In the genomic region with DNA sequence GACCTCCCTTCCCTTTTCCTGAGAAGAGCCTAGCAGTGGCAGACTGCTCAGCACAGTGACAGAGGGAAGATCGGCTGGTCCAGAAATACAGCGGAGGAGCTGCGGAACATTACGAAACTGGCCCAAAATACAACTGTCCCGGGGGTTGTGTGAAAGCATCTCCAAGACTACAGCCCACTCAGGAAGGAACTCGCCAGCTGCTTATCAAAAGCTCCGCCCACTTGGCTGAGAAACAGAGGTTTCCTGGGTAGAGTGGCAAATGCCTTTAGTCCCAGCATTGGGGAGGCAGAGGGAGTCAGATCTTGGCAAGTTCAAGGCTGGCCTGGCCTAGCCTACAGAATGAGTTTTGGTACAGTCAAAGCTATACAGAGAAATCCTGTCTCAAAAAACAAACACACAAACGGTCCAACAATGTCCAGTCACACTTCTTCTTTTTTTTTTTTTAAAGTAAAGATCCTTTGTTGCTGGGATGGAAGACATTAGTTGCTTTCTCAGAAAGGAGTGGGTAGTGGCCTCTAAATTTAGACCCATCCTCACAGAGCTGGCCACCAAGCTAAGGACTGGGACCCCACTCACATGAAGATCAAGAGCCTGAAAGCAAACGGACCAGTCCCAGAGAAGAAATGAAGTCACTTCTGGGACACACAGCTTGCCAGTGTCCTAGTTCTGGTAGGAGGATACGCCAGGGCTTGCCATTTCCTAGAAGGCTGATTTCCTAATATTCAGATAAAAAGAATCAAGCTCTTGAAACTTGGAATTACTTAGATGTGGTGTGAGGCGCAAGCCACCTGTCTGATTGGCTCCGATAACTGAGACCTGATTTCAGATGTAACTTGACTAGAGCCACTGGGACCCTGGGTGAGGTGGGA, we compare ENCODE assay signal across 8 mouse cellular contexts. TPM values are rescaled to one million over a fixed set of nuclear protein-coding genes. Genes with fewer than 3 reads are reported as not detected.
DNase-seq lines count a peak whose midpoint lies in the region; ATAC-seq and TF ChIP-seq lines count a peak whose summit lies in the region.

No protein-coding gene starts in this region.

- no peak for TF ChIP-seq POLR2A in bone marrow, adult 2 months (IDR thresholded peaks at IDR 0.05; ENCODE audit: borderline replicate concordance, control insufficient read depth, low read depth, low read length)

- no peak overlapping the region for H3K9ac ChIP-seq in forebrain, embryonic 11.5 days (ENCODE audit: low read length)
- no peak overlapping the region for H3K9ac ChIP-seq in midbrain, embryonic 14.5 days (replicated peaks; ENCODE audit: low read length)

- peaks cover 89% of the 10 kb centered on the region for H3K4me1 ChIP-seq in forebrain, embryonic 10.5 days
- peaks cover 9% of the 10 kb centered on the region for H3K4me1 ChIP-seq in forebrain, embryonic 11.5 days (replicated peaks; ENCODE audit: control insufficient read depth, insufficient read depth, low read length)
- peaks cover 34% of the 10 kb centered on the region for H3K4me1 ChIP-seq in bone marrow, adult 2 months (ENCODE audit: control insufficient read depth, insufficient read depth, low read length)
- H3K4me1 ChIP-seq in midbrain, embryonic 14.5 days (ENCODE audit: control insufficient read depth, insufficient read depth, low read length), result peaks cover 21% of the 10 kb centered on the region

- H3K9me3 ChIP-seq in forebrain, embryonic 10.5 days, result no peaks in the 10 kb centered on the region
- no peaks in the 10 kb centered on the region for H3K9me3 ChIP-seq in forebrain, embryonic 11.5 days (ENCODE audit: control insufficient read depth, low read length)
- H3K9me3 ChIP-seq in midbrain, embryonic 14.5 days (ENCODE audit: control insufficient read depth, low read length), result no peaks in the 10 kb centered on the region

- intact Hi-C loops in left cerebral cortex, postnatal 4 days (cut with DNase I), result no loop called here

- H3K4me3 ChIP-seq in forebrain, embryonic 10.5 days, result no peak overlapping the region
- no peak overlapping the region for H3K4me3 ChIP-seq in forebrain, embryonic 11.5 days (ENCODE audit: low read depth, low read length)
- peak overlapping the region; percentile 10 for H3K4me3 ChIP-seq in bone marrow, adult 2 months (replicated peaks; ENCODE audit: control insufficient read depth, low read depth, low read length)
- no peak overlapping the region for H3K4me3 ChIP-seq in midbrain, embryonic 14.5 days (replicated peaks; ENCODE audit: low read depth, low read length)

- peaks cover 48% of the 10 kb centered on the region for H3K36me3 ChIP-seq in forebrain, embryonic 10.5 days (replicated peaks)
- H3K36me3 ChIP-seq in forebrain, embryonic 11.5 days (ENCODE audit: control insufficient read depth, insufficient read depth, low read length), result no peaks in the 10 kb centered on the region
- no peaks in the 10 kb centered on the region for H3K36me3 ChIP-seq in midbrain, embryonic 14.5 days (ENCODE audit: control insufficient read depth, insufficient read depth, low read length)

- no peaks in the 10 kb centered on the region for H3K27me3 ChIP-seq in forebrain, embryonic 10.5 days (ENCODE audit: poor library complexity, severe bottlenecking)
- no peaks in the 10 kb centered on the region for H3K27me3 ChIP-seq in forebrain, embryonic 11.5 days (ENCODE audit: control insufficient read depth, insufficient read depth, low read length)
- H3K27me3 ChIP-seq in midbrain, embryonic 14.5 days (ENCODE audit: control insufficient read depth, insufficient read depth, low read length), result no peaks in the 10 kb centered on the region

- peak overlapping the region; percentile 15; the same call in 1 of the 2 replicates for H3K27ac ChIP-seq in forebrain, embryonic 10.5 days
- no peak overlapping the region for H3K27ac ChIP-seq in forebrain, embryonic 11.5 days (ENCODE audit: low read depth, low read length)
- peak overlapping the region; percentile 67 for H3K27ac ChIP-seq in bone marrow, adult 2 months (ENCODE audit: control insufficient read depth, insufficient read depth, low read depth, low read length, poor library complexity)
- no peak overlapping the region for H3K27ac ChIP-seq in midbrain, embryonic 14.5 days (replicated peaks; ENCODE audit: low read depth, low read length)

- no peak overlapping the region for H3K4me2 ChIP-seq in forebrain, embryonic 11.5 days (ENCODE audit: low read depth, low read length, severe bottlenecking)
- H3K4me2 ChIP-seq in midbrain, embryonic 14.5 days (ENCODE audit: low read length), result no peak overlapping the region

- ATAC-seq in forebrain, embryonic 11.5 days (replicated peaks; ENCODE audit: low FRiP score), result no peak
- peak; percentile 77 for ATAC-seq in granulocyte monocyte progenitor cell, adult 5-6 weeks (replicated peaks; ENCODE audit: poor library complexity, severe bottlenecking)
- no peak for ATAC-seq in midbrain, embryonic 14.5 days (ENCODE audit: low FRiP score, low TSS enrichment)

- TF ChIP-seq CTCF in bone marrow, adult 2 months (IDR thresholded peaks at IDR 0.05; ENCODE audit: control insufficient read depth, insufficient read depth, low read length), result no peak

- WGBS in forebrain, embryonic 10.5 days, result 87% methylated on average over 12 of the region's 12 CpGs
- WGBS in forebrain, embryonic 11.5 days, result 86% methylated on average over 12 of the region's 12 CpGs
- WGBS in bone marrow, adult 2 months, result 20% methylated on average over 12 of the region's 12 CpGs
- WGBS in midbrain, embryonic 14.5 days, result 64% methylated on average over 12 of the region's 12 CpGs

- no peak for DNase-seq in forebrain, embryonic 10.5 days (ENCODE audit: extremely low spot score, low spot score)
- DNase-seq in forebrain, embryonic 11.5 days (ENCODE audit: low spot score), result no peak
- DNase-seq in induced T-regulatory cell, adult 2 months (ENCODE audit: low read depth), result peak; percentile 76
- peak; percentile 77 for DNase-seq in left cerebral cortex, postnatal 4 days
- peak; percentile 67 for DNase-seq in midbrain, embryonic 14.5 days
- peak; percentile 48 to 66 for DNase-seq in thymus, adult 18-20 months

RNA-seq across cellular contexts. Expression of gene Vps37b, which starts 12.5 kb away (rescaled TPM):
- 50.8 and 51.2 TPM in 2 replicates for polyA plus RNA-seq in forebrain, embryonic 10.5 days (2016; fragmentation: Nextera tagmentation; extraction: Ambion mirVana)
- polyA plus RNA-seq in forebrain, embryonic 11.5 days (2014; fragmentation: Nextera tagmentation; extraction: Ambion mirVana), result 60.2 and 61.4 TPM in 2 replicates
- 11.3 and 26.1 TPM in 2 replicates for polyA plus RNA-seq in bone marrow, adult 2 months (2011; ENCODE audit: insufficient read depth, insufficient read length, low replicate concordance, missing spikeins)
- 7.6 and 11.1 TPM in 2 replicates for total RNA-seq in granulocyte monocyte progenitor cell, adult 5-6 weeks (2014; fragmentation: Nextera tagmentation)
- 9.5 and 11.6 TPM in 2 replicates for total RNA-seq in granulocyte monocyte progenitor cell, adult 5-6 weeks (2017)
- 10 to 100 TPM; 46.2 to 49.9 TPM for total RNA-seq in left cerebral cortex, postnatal 4 days (2021)
- polyA plus RNA-seq in midbrain, embryonic 14.5 days (2014; fragmentation: Nextera tagmentation; extraction: Ambion mirVana), result 58.0 and 72.4 TPM in 2 replicates

RNA-seq across cellular contexts. Expression of gene Hip1r, which starts 46.2 kb away (rescaled TPM):
- polyA plus RNA-seq in forebrain, embryonic 10.5 days (2016; fragmentation: Nextera tagmentation; extraction: Ambion mirVana), result 7.7 and 11.1 TPM in 2 replicates
- polyA plus RNA-seq in forebrain, embryonic 11.5 days (2014; fragmentation: Nextera tagmentation; extraction: Ambion mirVana), result 7.3 and 8.6 TPM in 2 replicates
- 25.5 and 53.6 TPM in 2 replicates for polyA plus RNA-seq in bone marrow, adult 2 months (2011; ENCODE audit: insufficient read depth, insufficient read length, low replicate concordance, missing spikeins)
- 11.5 and 39.3 TPM in 2 replicates for total RNA-seq in granulocyte monocyte progenitor cell, adult 5-6 weeks (2014; fragmentation: Nextera tagmentation)
- total RNA-seq in granulocyte monocyte progenitor cell, adult 5-6 weeks (2017), result 10.1 and 16.9 TPM in 2 replicates
- total RNA-seq in left cerebral cortex, postnatal 4 days (2021), result 10 to 100 TPM; 83.2 to 84.8 TPM
- 22.5 and 24.7 TPM in 2 replicates for polyA plus RNA-seq in midbrain, embryonic 14.5 days (2014; fragmentation: Nextera tagmentation; extraction: Ambion mirVana)

Comparison
In these comparisons a context has a peak if more than half of its experiments do, and no peak if none do; other contexts are left out.
1. H3K27ac ChIP-seq: peak in forebrain, embryonic 10.5 days (single experiment) and bone marrow, adult 2 months (single experiment); none in forebrain, embryonic 11.5 days (single experiment) and midbrain, embryonic 14.5 days (single experiment).
2. DNase-seq: peak in induced T-regulatory cell, adult 2 months (single experiment), left cerebral cortex, postnatal 4 days (single experiment), midbrain, embryonic 14.5 days (single experiment) and thymus, adult 18-20 months (2 of 2); none in forebrain, embryonic 10.5 days (single experiment) and forebrain, embryonic 11.5 days (single experiment).